Mouse (Mus musculus) heart, embryonic 11.5 days (tissue): ENCODE results near the gene Cox17. TPM values are rescaled to one million over a fixed set of nuclear protein-coding genes. Genes with fewer than 3 reads are reported as not detected.
"Not testable (repeated sequence)": the region's sequence is repeated elsewhere in the genome, so short reads cannot be mapped to it uniquely, and the experiment has no call there.

Experiments
- ATAC-seq: fragments of 200-750 bp; cut with Nextera tagmentation; replicated peaks from 2 replicates; pipeline ENCODE4 v1.8.0; 2017; ENCODE audit warnings: moderate library complexity; ENCODE audit not compliant: insufficient number of reproducible peaks, low FRiP score, low TSS enrichment
- H3K27ac ChIP-seq: fragments of 300-500 bp; sonication (generic); 2 replicates; pipeline ENCODE4 v1.5.1; 2014; ENCODE audit warnings: mild to moderate bottlenecking, low read depth, low read length
- H3K27me3 ChIP-seq: fragments of 300-500 bp; sonication (generic); 2 replicates; pipeline ENCODE4 v1.6.1; 2014; ENCODE audit warnings: mild to moderate bottlenecking, low read length, mixed read lengths; ENCODE audit not compliant: control insufficient read depth, insufficient read depth
- H3K36me3 ChIP-seq: fragments of 300-500 bp; sonication (generic); 2 replicates; pipeline ENCODE4 v1.6.1; 2014; ENCODE audit warnings: mild to moderate bottlenecking, low read length, moderate library complexity, mixed read lengths; ENCODE audit not compliant: control insufficient read depth, insufficient read depth
- H3K4me1 ChIP-seq: fragments of 300-500 bp; sonication (generic); 2 replicates; pipeline ENCODE4 v1.6.1; 2014; ENCODE audit warnings: low read length; ENCODE audit not compliant: control insufficient read depth, insufficient read depth
- H3K4me2 ChIP-seq: fragments of 300-500 bp; sonication (generic); 2 replicates; pipeline ENCODE4 v1.6.1; 2014; ENCODE audit warnings: mild to moderate bottlenecking, moderate library complexity
- H3K4me3 ChIP-seq: fragments of 300-500 bp; sonication (generic); 2 replicates; pipeline ENCODE4 v1.5.1; 2014; ENCODE audit warnings: low read depth, low read length
- H3K9ac ChIP-seq: fragments of 300-500 bp; sonication (generic); 2 replicates; pipeline ENCODE4 v1.6.1; 2014; ENCODE audit warnings: mild to moderate bottlenecking, low read depth, low read length, moderate library complexity
- H3K9me3 ChIP-seq: fragments of 300-500 bp; sonication (generic); replicated peaks from 2 replicates; pipeline ENCODE4 v1.6.1; 2016; ENCODE audit warnings: low read length; ENCODE audit not compliant: control insufficient read depth
- WGBS: fragments of 180-500 bp; shearing (Covaris S2); extraction: QIAGEN DNeasy Blood & Tissue Kit; methylation state at CpG from one replicate; pipeline ENCODE4 v1.1.7; 2014; ENCODE audit not compliant: insufficient replicate concordance; 5-methylcytosine and 5-hydroxymethylcytosine counted together
- polyA plus RNA-seq: library from polyadenylated mRNA; unstranded; fragments of >200 nt; fragmentation: Nextera tagmentation; extraction: Ambion mirVana; gene quantifications from 2 replicates; pipeline ENCODE4 v1.2.1, GENCODE M21; 2014

The Cox17 gene
- polyA plus RNA-seq, 1 experiment from 2014 or later: 314 TPM

DNA sequence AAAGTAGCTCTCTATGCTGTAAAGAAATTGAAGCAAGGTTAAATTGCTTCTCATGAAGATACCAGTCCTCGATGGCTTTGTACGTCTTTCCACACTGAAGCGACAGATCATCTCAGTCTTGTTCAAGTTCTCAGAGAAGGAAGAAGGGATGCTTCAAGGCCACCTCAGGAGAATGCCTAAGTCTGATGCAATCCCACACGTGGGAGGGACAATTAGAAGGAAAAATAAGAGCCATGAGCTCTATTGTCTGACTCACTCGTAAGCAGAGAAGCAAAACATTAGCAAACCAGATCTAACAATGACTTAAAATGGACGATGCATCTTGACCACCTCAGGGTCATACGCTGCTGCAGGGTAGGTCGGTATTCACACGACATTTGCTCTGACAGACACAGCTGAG, 28.3 kb upstream of the Cox17 start:
- H3K4me1 ChIP-seq: no peaks in the 10 kb centered on the region
- no peak for ATAC-seq
- 0 out of 2 replicates have a peak, but pooled peaks cover 2% of the 10 kb centered on the region for H3K9me3 ChIP-seq
- no peaks in the 10 kb centered on the region for H3K36me3 ChIP-seq
- no peak overlapping the region for H3K9ac ChIP-seq
- no peak overlapping the region for H3K4me3 ChIP-seq
- no peak overlapping the region for H3K4me2 ChIP-seq
- H3K27me3 ChIP-seq: no peaks in the 10 kb centered on the region
- WGBS: 75% methylated on average over 9 of the region's 9 CpGs
- no peak overlapping the region for H3K27ac ChIP-seq

DNA sequence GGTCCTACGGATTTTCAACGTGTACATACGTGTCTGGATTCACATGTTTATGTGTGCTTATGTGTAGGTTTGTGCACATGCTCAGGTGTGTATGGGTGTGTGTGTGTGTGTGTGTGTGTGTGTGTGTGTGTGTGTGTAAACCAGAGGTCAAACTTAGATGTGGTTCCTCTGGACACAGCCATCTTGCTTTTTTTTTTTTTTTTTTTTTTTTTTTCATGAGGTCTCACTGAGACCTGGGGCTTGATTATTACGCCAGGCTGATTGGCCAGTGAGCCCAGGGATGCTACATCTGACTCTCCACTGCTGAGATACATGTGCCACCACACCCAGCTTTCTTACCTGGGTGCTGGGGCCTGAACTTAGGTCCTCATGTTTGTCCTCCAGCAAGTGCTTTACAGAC, 27.7 kb upstream of the Cox17 start:
- Histone ChIP-seq H3K36me3 (no peaks in the 10 kb centered on the region), H3K9me3 (0 out of 2 replicates have a peak, but pooled peaks cover 2% of the 10 kb centered on the region), H3K4me2 (no peak overlapping the region), H3K4me1 (no peaks in the 10 kb centered on the region), H3K4me3 (no peak overlapping the region), H3K27me3 (no peaks in the 10 kb centered on the region), H3K27ac (no peak overlapping the region), H3K9ac (no peak overlapping the region)
- WGBS: 81% methylated on average over 4 of the region's 4 CpGs
- no peak for ATAC-seq

DNA sequence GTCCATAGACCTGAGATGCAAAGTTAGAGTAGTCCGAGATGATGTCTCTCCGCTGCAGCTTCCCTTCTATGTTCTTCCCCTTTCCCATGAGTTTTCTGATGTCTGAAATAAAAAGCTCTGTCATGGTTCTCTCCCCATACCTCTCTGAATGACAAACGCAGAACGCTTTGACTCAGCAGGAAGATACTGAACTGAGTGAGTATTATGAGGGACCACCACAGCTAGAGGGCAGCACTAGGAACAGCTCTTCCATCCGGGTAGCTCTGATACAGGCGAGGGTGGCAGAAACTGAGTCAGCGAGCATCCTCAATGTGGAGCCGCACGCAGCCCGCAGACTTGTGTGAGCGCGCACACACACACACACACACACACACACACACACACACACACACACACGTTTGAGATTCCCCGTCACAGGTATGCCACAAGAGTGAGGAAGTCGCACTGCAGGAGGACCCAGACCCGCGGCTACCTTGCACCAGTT, 25.3 kb upstream of the Cox17 start:
- Histone ChIP-seq H3K4me3 (no peak overlapping the region), H3K36me3 (no peaks in the 10 kb centered on the region), H3K27me3 (no peaks in the 10 kb centered on the region), H3K9me3 (no peaks in the 10 kb centered on the region), H3K4me2 (peak overlapping the region; percentile 49), H3K27ac (no peak overlapping the region), H3K4me1 (no peaks in the 10 kb centered on the region), H3K9ac (no peak overlapping the region)
- WGBS: 25% methylated on average over 17 of the region's 17 CpGs
- no peak for ATAC-seq

DNA sequence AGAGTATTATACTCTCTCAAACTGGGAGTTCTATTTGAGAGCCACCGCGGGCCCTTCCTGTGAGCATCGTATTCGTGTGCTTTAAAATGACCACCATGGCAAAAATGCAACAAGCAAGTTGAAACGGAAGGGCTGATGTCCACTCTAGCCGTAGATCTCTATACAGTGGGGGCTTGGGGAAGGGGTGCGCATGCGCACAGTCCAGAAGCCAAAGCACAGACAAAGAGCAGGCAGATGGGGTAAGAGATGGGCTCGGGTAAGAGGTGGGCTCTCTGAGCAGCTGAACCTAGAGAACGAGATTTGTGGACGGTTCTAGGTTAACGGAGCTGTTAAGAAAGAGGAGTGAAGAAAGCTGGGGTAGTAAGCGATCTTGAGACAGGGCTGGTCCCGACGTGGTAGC, 22.5 kb upstream of the Cox17 start:
- Histone ChIP-seq H3K4me2 (no peak overlapping the region), H3K9ac (no peak overlapping the region), H3K4me1 (no peaks in the 10 kb centered on the region), H3K4me3 (no peak overlapping the region), H3K9me3 (no peaks in the 10 kb centered on the region), H3K36me3 (no peaks in the 10 kb centered on the region), H3K27me3 (no peaks in the 10 kb centered on the region), H3K27ac (no peak overlapping the region)
- 83% methylated on average over 15 of the region's 15 CpGs for WGBS
- ATAC-seq: no peak

DNA sequence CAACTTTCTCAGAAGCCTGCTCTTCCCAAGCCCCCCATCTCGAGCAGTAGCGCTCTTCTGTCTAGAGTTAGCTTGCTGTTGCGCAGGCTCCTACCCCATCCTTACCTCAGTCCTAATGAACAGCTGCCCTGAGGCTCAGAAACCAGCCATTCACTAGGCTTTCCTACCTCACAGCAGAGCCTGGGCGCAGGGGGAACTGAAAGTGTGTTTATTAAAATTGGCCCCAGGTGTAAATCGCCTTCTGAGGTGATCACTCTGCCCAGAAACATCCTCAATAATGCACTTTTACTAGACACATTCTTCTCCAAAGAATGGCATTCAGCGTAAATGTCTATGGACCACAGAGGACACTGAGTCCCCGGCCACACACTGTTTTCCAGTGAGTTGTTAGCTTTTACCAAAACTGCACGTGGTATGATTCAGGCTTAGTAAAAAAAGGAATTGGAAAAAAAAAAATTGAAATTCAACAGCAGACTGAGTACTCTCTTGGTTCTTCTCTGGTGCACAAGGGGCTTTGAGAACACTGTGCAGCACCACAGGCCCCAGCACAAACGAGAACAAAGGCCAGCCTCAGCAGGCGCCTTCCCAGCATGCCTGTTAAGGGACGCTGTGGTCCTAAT, 19.9 kb upstream of the Cox17 start:
- Histone ChIP-seq H3K4me2 (no peak overlapping the region), H3K4me3 (no peak overlapping the region), H3K9me3 (no peaks in the 10 kb centered on the region), H3K9ac (no peak overlapping the region), H3K27me3 (no peaks in the 10 kb centered on the region), H3K27ac (no peak overlapping the region), H3K4me1 (no peaks in the 10 kb centered on the region), H3K36me3 (no peaks in the 10 kb centered on the region)
- no peak for ATAC-seq
- 80% methylated on average over 11 of the region's 11 CpGs for WGBS

DNA sequence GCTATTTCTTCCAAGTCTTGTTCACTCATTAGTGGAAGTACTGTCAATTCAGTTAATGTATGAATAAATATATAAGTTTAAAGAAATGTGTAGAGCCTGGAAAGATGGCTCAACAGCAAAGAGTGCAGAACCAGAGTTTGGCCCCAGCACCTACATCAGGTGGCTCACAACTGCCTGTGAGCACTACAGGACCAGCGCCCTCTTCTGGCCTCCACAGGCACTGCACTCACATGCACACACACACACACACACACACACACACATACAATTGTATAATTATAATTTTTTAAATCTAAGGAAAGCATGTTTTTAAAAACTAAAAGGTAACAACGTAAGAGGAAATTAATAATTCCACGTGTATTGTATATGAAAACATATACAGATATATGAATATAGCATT, 17.5 kb upstream of the Cox17 start:
- Histone ChIP-seq H3K4me2 (no peak overlapping the region), H3K36me3 (no peaks in the 10 kb centered on the region), H3K4me1 (no peaks in the 10 kb centered on the region), H3K4me3 (no peak overlapping the region), H3K9ac (no peak overlapping the region), H3K27me3 (no peaks in the 10 kb centered on the region), H3K27ac (no peak overlapping the region), H3K9me3 (no peaks in the 10 kb centered on the region)
- 79% methylated on average over 3 of the region's 3 CpGs for WGBS
- ATAC-seq: no peak

DNA sequence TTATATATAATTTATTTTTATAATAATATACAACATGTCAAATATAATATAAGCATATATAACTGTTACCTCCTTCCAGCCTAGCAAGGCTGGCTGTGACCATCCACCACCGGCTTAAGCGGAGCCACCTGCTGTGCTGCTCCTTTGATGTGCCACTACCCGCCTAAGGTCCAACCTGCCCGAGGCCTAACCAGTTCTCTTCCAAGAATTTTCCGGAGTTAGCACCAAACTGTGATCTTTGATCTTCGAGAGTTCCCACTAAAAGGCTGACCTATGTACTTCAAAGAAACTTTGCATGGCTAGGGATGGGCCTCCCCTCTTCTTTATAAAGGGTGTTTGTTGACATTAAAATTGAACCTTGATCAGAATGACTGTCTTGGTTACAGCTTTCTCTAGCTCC, 12.4 kb upstream of the Cox17 start:
- no peaks in the 10 kb centered on the region for H3K27me3 ChIP-seq
- H3K27ac ChIP-seq: no peak overlapping the region
- no peaks in the 10 kb centered on the region for H3K9me3 ChIP-seq
- ATAC-seq: no peak
- no peaks in the 10 kb centered on the region for H3K36me3 ChIP-seq
- H3K4me1 ChIP-seq: no peaks in the 10 kb centered on the region
- WGBS: 40% methylated on average over 6 of the region's 6 CpGs
- no peak overlapping the region for H3K9ac ChIP-seq
- H3K4me2 ChIP-seq: no peak overlapping the region
- H3K4me3 ChIP-seq: no peak overlapping the region

DNA sequence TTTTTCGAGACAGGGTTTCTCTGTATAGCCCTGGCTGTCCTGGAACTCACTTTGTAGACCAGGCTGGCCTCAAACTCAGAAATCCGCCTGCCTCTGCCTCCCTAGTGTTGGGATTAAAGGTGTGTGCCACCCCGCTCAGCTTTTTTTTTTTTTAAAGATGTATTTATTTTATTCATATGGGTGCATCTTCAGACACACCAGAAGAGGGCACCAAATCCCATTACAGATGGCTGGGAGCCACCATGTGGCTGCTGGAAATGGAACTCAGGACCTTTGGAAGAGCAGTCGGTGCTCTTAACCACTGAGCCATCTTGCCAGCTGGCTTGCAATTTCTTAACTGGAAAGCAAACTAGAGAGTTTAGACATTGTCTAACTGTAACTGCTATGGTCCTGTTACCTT, 8.7 kb upstream of the Cox17 start:
- H3K9me3 ChIP-seq, ATAC-seq, H3K4me2 ChIP-seq, H3K36me3 ChIP-seq, H3K27ac ChIP-seq, H3K4me3 ChIP-seq, H3K27me3 ChIP-seq, H3K9ac ChIP-seq, H3K4me1 ChIP-seq: not testable (repeated sequence)
- WGBS: 74% methylated on average over 4 of the region's 4 CpGs
